In genomic region chr19:41850719-41851543, GRCm38 (mm10) we compare ENCODE assay signal across 9 mouse cellular contexts. TPM values are rescaled to one million over a fixed set of nuclear protein-coding genes. Genes with fewer than 3 reads are reported as not detected.
A peak's percentile ranks its signal among the peaks of the same experiment; 100 is the strongest.
DNase-seq lines count a peak whose midpoint lies in the region; ATAC-seq and TF ChIP-seq lines count a peak whose summit lies in the region.
"Had no signal": no experiment of that assay in that cellular context is flagged by ENCODE, and none has a peak within 500 bp of the region (broad histone marks: within the 10 kb centered on the region; RNA-seq: fewer than 3 reads in every experiment).

No protein-coding gene starts in this region.

- peaks cover 0 to 20% of the 10 kb centered on the region in 2 experiments; a peak in 3 of 4 replicates for H3K4me1 ChIP-seq in liver, embryonic 14.5 days (replicated peaks; ENCODE audit: control insufficient read depth in 2 of 2, insufficient read depth in 2 of 2, low read length in 1 of 2)
- peaks cover 37% of the 10 kb centered on the region for H3K4me1 ChIP-seq in liver, embryonic 12.5 days
- H3K4me1 ChIP-seq in embryonic facial prominence, embryonic 13.5 days, result peaks cover 25% of the 10 kb centered on the region
- peaks cover 26% of the 10 kb centered on the region for H3K4me1 ChIP-seq in limb, embryonic 12.5 days (replicated peaks)

- no peak for TF ChIP-seq EP300 in liver, embryonic 14.5 days (IDR thresholded peaks at IDR 0.05; ENCODE audit: low read depth)

- H3K9me3 ChIP-seq in liver, embryonic 14.5 days (ENCODE audit: control insufficient read depth, low read length), result no peaks in the 10 kb centered on the region; the same call in 1 of the 2 replicates
- no peaks in the 10 kb centered on the region for H3K9me3 ChIP-seq in liver, embryonic 12.5 days (replicated peaks)
- no peaks in the 10 kb centered on the region for H3K9me3 ChIP-seq in embryonic facial prominence, embryonic 13.5 days
- no peaks in the 10 kb centered on the region for H3K9me3 ChIP-seq in limb, embryonic 12.5 days

- no peak for DNase-seq in liver, embryonic 14.5 days (ENCODE audit: low read depth in 3 of 3, low spot score in 3 of 3)
- DNase-seq in retina, postnatal 1 day, result peak; percentile 90
- DNase-seq in urinary bladder, postnatal 4 days (ENCODE audit: low spot score in 2 of 2), result no peak
- DNase-seq in layer of hippocampus, postnatal 25 days (ENCODE audit: extremely low spot score in 1 of 2, low spot score in 1 of 2), result no peak
- DNase-seq: thymus, postnatal 14 days had no signal

- peak; percentile 12; the same call in 1 of the 2 replicates for TF ChIP-seq CTCF in liver, embryonic 14.5 days (IDR thresholded peaks at IDR 0.05; ENCODE audit: low read depth)

- no peak overlapping the region for H3K9ac ChIP-seq in liver, embryonic 14.5 days (replicated peaks)
- no peak overlapping the region for H3K9ac ChIP-seq in liver, embryonic 12.5 days
- H3K9ac ChIP-seq in embryonic facial prominence, embryonic 13.5 days, result 0 out of 2 replicates have a peak overlapping the region, but pooled peaks have one; percentile 4
- H3K9ac ChIP-seq in limb, embryonic 12.5 days (replicated peaks), result no peak overlapping the region

- 39% methylated on average over 14 of the region's 14 CpGs for WGBS in liver, embryonic 14.5 days (ENCODE audit: insufficient replicate concordance)
- 37% methylated on average over 14 of the region's 14 CpGs for whole genome bisulfite sequencing in liver, embryonic 12.5 days (ENCODE audit: insufficient replicate concordance)
- 20% methylated on average over 14 of the region's 14 CpGs for WGBS in embryonic facial prominence, embryonic 13.5 days
- 28% methylated on average over 14 of the region's 14 CpGs for WGBS in limb, embryonic 12.5 days

- H3K4me2 ChIP-seq in liver, embryonic 14.5 days (ENCODE audit: low read depth), result no peak overlapping the region; the same call in 1 of the 2 replicates
- no peak overlapping the region for H3K4me2 ChIP-seq in liver, embryonic 12.5 days
- peak overlapping the region; percentile 11 for H3K4me2 ChIP-seq in embryonic facial prominence, embryonic 13.5 days
- peak overlapping the region; percentile 20 for H3K4me2 ChIP-seq in limb, embryonic 12.5 days

- no peak overlapping the region for H3K4me3 ChIP-seq in liver, embryonic 14.5 days (ENCODE audit: insufficient read depth in 1 of 2, low read depth in 2 of 2, low read length in 2 of 2)
- H3K4me3 ChIP-seq in liver, embryonic 12.5 days, result no peak overlapping the region
- H3K4me3 ChIP-seq in embryonic facial prominence, embryonic 13.5 days, result no peak overlapping the region
- no peak overlapping the region for H3K4me3 ChIP-seq in limb, embryonic 12.5 days (replicated peaks)

- no peak overlapping the region for H3K27ac ChIP-seq in liver, embryonic 14.5 days
- H3K27ac ChIP-seq in liver, embryonic 12.5 days, result no peak overlapping the region
- H3K27ac ChIP-seq in embryonic facial prominence, embryonic 13.5 days, result peak overlapping the region; percentile 56
- peak overlapping the region; percentile 87 for H3K27ac ChIP-seq in limb, embryonic 12.5 days

- ATAC-seq in liver, embryonic 14.5 days (ENCODE audit: insufficient read depth), result no peak
- no peak for ATAC-seq in liver, embryonic 12.5 days
- ATAC-seq in embryonic facial prominence, embryonic 13.5 days (ENCODE audit: insufficient number of reproducible peaks, insufficient read depth, low FRiP score, low TSS enrichment, low read depth), result no peak
- ATAC-seq in limb, embryonic 12.5 days (ENCODE audit: insufficient number of reproducible peaks, insufficient read depth, low FRiP score, low TSS enrichment, low read depth), result no peak
- no peak for ATAC-seq in frontal cortex, adult (ENCODE audit: low TSS enrichment)

- no peaks in the 10 kb centered on the region for H3K36me3 ChIP-seq in liver, embryonic 14.5 days (replicated peaks; ENCODE audit: control insufficient read depth, insufficient read depth, low read depth)
- no peaks in the 10 kb centered on the region for H3K36me3 ChIP-seq in liver, embryonic 12.5 days
- H3K36me3 ChIP-seq in embryonic facial prominence, embryonic 13.5 days, result no peaks in the 10 kb centered on the region
- no peaks in the 10 kb centered on the region for H3K36me3 ChIP-seq in limb, embryonic 12.5 days

- H3K27me3 ChIP-seq in liver, embryonic 14.5 days (ENCODE audit: control insufficient read depth, insufficient read depth, low read length), result no peaks in the 10 kb centered on the region
- no peaks in the 10 kb centered on the region for H3K27me3 ChIP-seq in liver, embryonic 12.5 days (replicated peaks)
- H3K27me3 ChIP-seq in embryonic facial prominence, embryonic 13.5 days, result peaks cover 10% of the 10 kb centered on the region
- peaks cover 12% of the 10 kb centered on the region for H3K27me3 ChIP-seq in limb, embryonic 12.5 days

RNA-seq across cellular contexts. Expression of gene Frat2, which starts 3.0 kb away (rescaled TPM):
- polyA plus RNA-seq in liver, embryonic 14.5 days (2012; rRNA removed), result 5.2 and 5.4 TPM in 2 replicates
- polyA plus RNA-seq in liver, embryonic 14.5 days (2014; fragmentation: Nextera tagmentation; extraction: Ambion mirVana), result 2.9 and 3.4 TPM in 2 replicates
- 12.0 and 14.0 TPM in 2 replicates for polyA plus RNA-seq in liver, embryonic 12.5 days (2016; fragmentation: Nextera tagmentation; extraction: Ambion mirVana)
- polyA plus RNA-seq in embryonic facial prominence, embryonic 13.5 days (2015; fragmentation: Nextera tagmentation; extraction: Ambion mirVana), result 4.9 and 5.3 TPM in 2 replicates
- polyA plus RNA-seq in limb, embryonic 12.5 days (2016; fragmentation: Nextera tagmentation; extraction: Ambion mirVana), result 5.0 and 5.6 TPM in 2 replicates
- total RNA-seq in layer of hippocampus, postnatal 25 days (2021), result 10 to 100 TPM; 13.9 to 14.9 TPM

RNA-seq across cellular contexts. Expression of gene Frat1, which starts 21.2 kb away (rescaled TPM):
- polyA plus RNA-seq in liver, embryonic 14.5 days (2012; rRNA removed), result 3.0 and 3.4 TPM in 2 replicates
- polyA plus RNA-seq in liver, embryonic 14.5 days (2014; fragmentation: Nextera tagmentation; extraction: Ambion mirVana), result 9.9 and 10.2 TPM in 2 replicates
- polyA plus RNA-seq in liver, embryonic 12.5 days (2016; fragmentation: Nextera tagmentation; extraction: Ambion mirVana), result 16.5 and 17.2 TPM in 2 replicates
- 6.9 and 7.4 TPM in 2 replicates for polyA plus RNA-seq in embryonic facial prominence, embryonic 13.5 days (2015; fragmentation: Nextera tagmentation; extraction: Ambion mirVana)
- 5.8 and 6.2 TPM in 2 replicates for polyA plus RNA-seq in limb, embryonic 12.5 days (2016; fragmentation: Nextera tagmentation; extraction: Ambion mirVana)
- 10 to 100 TPM; 22.4 to 24.8 TPM for total RNA-seq in layer of hippocampus, postnatal 25 days (2021)

RNA-seq across cellular contexts. Expression of gene Rrp12, which starts 45.0 kb away (rescaled TPM):
- polyA plus RNA-seq in liver, embryonic 14.5 days (2012; rRNA removed), result 4.8 and 6.0 TPM in 2 replicates
- 5.0 and 7.4 TPM in 2 replicates for polyA plus RNA-seq in liver, embryonic 14.5 days (2014; fragmentation: Nextera tagmentation; extraction: Ambion mirVana)
- 25.0 and 26.7 TPM in 2 replicates for polyA plus RNA-seq in liver, embryonic 12.5 days (2016; fragmentation: Nextera tagmentation; extraction: Ambion mirVana)
- polyA plus RNA-seq in embryonic facial prominence, embryonic 13.5 days (2015; fragmentation: Nextera tagmentation; extraction: Ambion mirVana), result 15.2 and 16.8 TPM in 2 replicates
- polyA plus RNA-seq in limb, embryonic 12.5 days (2016; fragmentation: Nextera tagmentation; extraction: Ambion mirVana), result 22.8 and 23.2 TPM in 2 replicates
- 10 to 100 TPM; 32.9 to 33.5 TPM for total RNA-seq in layer of hippocampus, postnatal 25 days (2021)

RNA-seq across cellular contexts. Expression of gene Arhgap19, which starts 49.1 kb away (rescaled TPM):
- polyA plus RNA-seq in liver, embryonic 14.5 days (2012; rRNA removed), result 16.8 and 21.8 TPM in 2 replicates
- 29.5 and 30.0 TPM in 2 replicates for polyA plus RNA-seq in liver, embryonic 14.5 days (2014; fragmentation: Nextera tagmentation; extraction: Ambion mirVana)
- polyA plus RNA-seq in liver, embryonic 12.5 days (2016; fragmentation: Nextera tagmentation; extraction: Ambion mirVana), result 37.6 and 40.7 TPM in 2 replicates
- 22.2 and 23.2 TPM in 2 replicates for polyA plus RNA-seq in embryonic facial prominence, embryonic 13.5 days (2015; fragmentation: Nextera tagmentation; extraction: Ambion mirVana)
- polyA plus RNA-seq in limb, embryonic 12.5 days (2016; fragmentation: Nextera tagmentation; extraction: Ambion mirVana), result 33.5 and 35.0 TPM in 2 replicates
- total RNA-seq in layer of hippocampus, postnatal 25 days (2021), result 1 to 10 TPM; 2.4 to 2.5 TPM

Comparison
In these comparisons a context has a peak if more than half of its experiments do, and no peak if none do; other contexts are left out.
1. H3K27ac ChIP-seq: peak in embryonic facial prominence, embryonic 13.5 days (single experiment) and limb, embryonic 12.5 days (single experiment); none in liver, embryonic 14.5 days (single experiment) and liver, embryonic 12.5 days (single experiment).
2. H3K4me2 ChIP-seq: peak in embryonic facial prominence, embryonic 13.5 days (single experiment) and limb, embryonic 12.5 days (single experiment); none in liver, embryonic 14.5 days (single experiment) and liver, embryonic 12.5 days (single experiment).